Mouse (Mus musculus): ENCODE measurements around the gene Nrip3.

The Nrip3 gene

GRCm38 (mm10) chr7:109767575-109768350 lies 14.1 kb downstream of the Nrip3 start:
- no peak for DNase-seq

GRCm38 (mm10) chr7:109764009-109764408 lies 17.8 kb downstream of the Nrip3 start:
- no peak for DNase-seq

- no peak for DNase-seq
Measured at GRCm38 (mm10) chr7:109756291-109756690, 25.5 kb downstream of the Nrip3 start.

- no peak for DNase-seq
Measured at GRCm38 (mm10) chr7:109754034-109754433, 27.8 kb downstream of the Nrip3 start.

- DNase-seq: peak; percentile 80
Measured at GRCm38 (mm10) chr7:109752008-109752925, 29.6 kb downstream of the Nrip3 start, which contains the start of gene Tmem9b. TSS of gene Tmem9b (minus strand) at chr7:109752875.

- peak in 1 of 2 experiments; percentile 6 for DNase-seq
Measured at GRCm38 (mm10) chr7:109751427-109752007, 30.3 kb downstream of the Nrip3 start.

GRCm38 (mm10) chr7:109747747-109748146 lies 34.1 kb downstream of the Nrip3 start:
- no peak for DNase-seq

- no peak for DNase-seq
Measured at GRCm38 (mm10) chr7:109741703-109742102, 40.1 kb downstream of the Nrip3 start.

- DNase-seq: no peak
Measured at GRCm38 (mm10) chr7:109741060-109741459, 40.8 kb downstream of the Nrip3 start.

- DNase-seq: no peak
Measured at GRCm38 (mm10) chr7:109739822-109740370, 41.9 kb downstream of the Nrip3 start.

- DNase-seq: no peak
Measured at GRCm38 (mm10) chr7:109734806-109735205, 47.0 kb downstream of the Nrip3 start.

- no peak for DNase-seq
Measured at GRCm38 (mm10) chr7:109731626-109732025, 50.2 kb downstream of the Nrip3 start, which contains the start of gene Ascl3. TSS of gene Ascl3 (minus strand) at chr7:109731726.

GRCm38 (mm10) chr7:109723697-109724096 lies 58.1 kb downstream of the Nrip3 start, which contains the start of gene BC051019:
TSS of gene BC051019 (minus strand) at chr7:109723850.
- no peak for DNase-seq

GRCm38 (mm10) chr7:109723114-109723513 lies 58.7 kb downstream of the Nrip3 start:
- DNase-seq: no peak

- DNase-seq: no peak
Measured at GRCm38 (mm10) chr7:109722618-109723017, 59.2 kb downstream of the Nrip3 start.

- peak in 1 of 2 experiments; percentile 42 for DNase-seq
Measured at GRCm38 (mm10) chr7:109719286-109719685, 62.5 kb downstream of the Nrip3 start.

GRCm38 (mm10) chr7:109713434-109713982 lies 68.3 kb downstream of the Nrip3 start:
- no peak for DNase-seq

- no peak for DNase-seq
Measured at GRCm38 (mm10) chr7:109712198-109712597, 69.6 kb downstream of the Nrip3 start.

GRCm38 (mm10) chr7:109710069-109710468 lies 71.8 kb downstream of the Nrip3 start:
- DNase-seq: no peak

- DNase-seq: no peak
Measured at GRCm38 (mm10) chr7:109708961-109709382, 72.9 kb downstream of the Nrip3 start.
